ENCODE assay signal across 15 mouse cellular contexts in the genomic region with DNA sequence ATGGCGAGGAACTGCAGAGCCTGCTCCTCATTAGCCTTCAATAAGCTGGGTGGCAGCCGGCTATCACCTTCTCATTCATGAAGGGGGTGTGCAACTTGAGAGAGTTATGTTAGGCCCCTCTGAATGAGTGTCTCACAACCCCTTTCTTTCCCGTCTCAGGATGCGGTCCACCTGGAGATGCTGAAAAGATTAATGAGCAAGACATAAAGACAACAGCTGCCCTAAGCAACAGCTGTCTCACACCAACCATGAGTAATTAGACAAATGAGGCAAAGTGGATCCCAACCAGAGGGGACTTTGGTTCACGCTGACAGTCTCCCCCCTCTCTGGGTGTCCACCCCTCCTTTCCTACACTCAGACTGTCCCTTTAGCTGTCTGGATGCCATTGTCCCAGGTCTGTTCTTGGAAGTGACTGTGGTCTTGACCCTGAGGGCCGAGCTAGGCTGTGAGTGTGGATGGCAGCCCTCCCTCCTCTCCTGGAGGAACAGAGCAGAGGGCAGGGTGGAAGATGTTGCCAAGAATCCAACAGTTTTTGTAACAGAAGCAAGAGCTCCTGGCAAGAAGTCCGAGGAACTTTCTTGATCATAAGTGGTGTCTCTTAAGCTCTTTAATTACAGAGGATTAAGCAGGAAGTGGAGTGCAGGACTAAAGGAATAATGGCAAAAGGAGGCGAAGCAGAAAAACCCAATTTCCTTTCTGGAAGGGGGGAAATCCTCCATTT.
DNase-seq lines count a peak whose midpoint lies in the region; ATAC-seq and TF ChIP-seq lines count a peak whose summit lies in the region.
"Had no signal": no experiment of that assay in that cellular context is flagged by ENCODE, and none has a peak within 500 bp of the region (broad histone marks: within the 10 kb centered on the region; RNA-seq: fewer than 3 reads in every experiment).

No protein-coding gene starts in this region.

- no peak overlapping the region for H3K9ac ChIP-seq in kidney, postnatal 0 days (ENCODE audit: low read depth, low read length)
- no peak overlapping the region for H3K9ac ChIP-seq in forebrain, embryonic 14.5 days (ENCODE audit: low read length)
- H3K9ac ChIP-seq in neural tube, embryonic 15.5 days (replicated peaks) = no peak overlapping the region
- no peak overlapping the region for H3K9ac ChIP-seq in heart, embryonic 12.5 days
- H3K9ac ChIP-seq: liver, embryonic 15.5 days had no signal

- no peak overlapping the region for H3K27ac ChIP-seq in kidney, postnatal 0 days
- H3K27ac ChIP-seq in forebrain, embryonic 14.5 days (ENCODE audit: low read depth, low read length) = peak overlapping the region; percentile 52; the same call in 1 of the 2 replicates
- peak overlapping the region; percentile 15; the same call in 1 of the 2 replicates for H3K27ac ChIP-seq in neural tube, embryonic 15.5 days (replicated peaks)
- H3K27ac ChIP-seq in heart, embryonic 12.5 days (ENCODE audit: poor library complexity, severe bottlenecking) = no peak overlapping the region
- H3K27ac ChIP-seq: gastrocnemius, adult 2 months; liver, embryonic 15.5 days had no signal

- H3K4me1 ChIP-seq in kidney, postnatal 0 days (replicated peaks; ENCODE audit: insufficient read depth, low read length) = no peaks in the 10 kb centered on the region
- peaks cover 26% of the 10 kb centered on the region for H3K4me1 ChIP-seq in forebrain, embryonic 14.5 days (ENCODE audit: control insufficient read depth, insufficient read depth, low read length)
- H3K4me1 ChIP-seq in neural tube, embryonic 15.5 days = peaks cover 23% of the 10 kb centered on the region
- H3K4me1 ChIP-seq in heart, embryonic 12.5 days (replicated peaks) = peaks cover 6% of the 10 kb centered on the region
- H3K4me1 ChIP-seq: liver, embryonic 15.5 days had no signal

- peak; percentile 14 for DNase-seq in embryo, embryonic 10.5 days (ENCODE audit: low spot score)
- no peak for DNase-seq in embryo, embryonic 9.5 days (ENCODE audit: extremely low spot score)
- peak; percentile 32 for DNase-seq in kidney, postnatal 0 days (ENCODE audit: low spot score)
- no peak for DNase-seq in kidney, postnatal 10 days
- peak; percentile 64 for DNase-seq in forebrain, embryonic 14.5 days (ENCODE audit: low spot score)
- DNase-seq in layer of hippocampus, adult 9-10 months (ENCODE audit: low spot score) = no peak
- DNase-seq: cerebellum, adult 11 months; cerebellum, postnatal 36 days; gastrocnemius, adult 2 months; layer of hippocampus, postnatal 36 days; midbrain, embryonic 14.5 days had no signal

- H3K9me3 ChIP-seq in kidney, postnatal 0 days (replicated peaks; ENCODE audit: low read length) = no peaks in the 10 kb centered on the region
- no peaks in the 10 kb centered on the region for H3K9me3 ChIP-seq in forebrain, embryonic 14.5 days (replicated peaks; ENCODE audit: control insufficient read depth, low read length)
- no peaks in the 10 kb centered on the region for H3K9me3 ChIP-seq in neural tube, embryonic 15.5 days (replicated peaks)
- H3K9me3 ChIP-seq in heart, embryonic 12.5 days (replicated peaks) = 0 out of 2 replicates have a peak, but pooled peaks cover 3% of the 10 kb centered on the region
- H3K9me3 ChIP-seq: liver, embryonic 15.5 days had no signal

- H3K4me2 ChIP-seq in kidney, postnatal 0 days (ENCODE audit: low read length) = no peak overlapping the region
- H3K4me2 ChIP-seq in forebrain, embryonic 14.5 days (ENCODE audit: low read length) = no peak overlapping the region
- H3K4me2 ChIP-seq in neural tube, embryonic 15.5 days = no peak overlapping the region
- H3K4me2 ChIP-seq in heart, embryonic 12.5 days = no peak overlapping the region
- H3K4me2 ChIP-seq: liver, embryonic 15.5 days had no signal

- H3K27me3 ChIP-seq in kidney, postnatal 0 days (ENCODE audit: insufficient read depth, low read length) = no peaks in the 10 kb centered on the region
- no peaks in the 10 kb centered on the region for H3K27me3 ChIP-seq in forebrain, embryonic 14.5 days (replicated peaks; ENCODE audit: control insufficient read depth, insufficient read depth, low read length)
- H3K27me3 ChIP-seq in neural tube, embryonic 15.5 days (replicated peaks) = no peaks in the 10 kb centered on the region
- H3K27me3 ChIP-seq in heart, embryonic 12.5 days (replicated peaks) = no peaks in the 10 kb centered on the region
- H3K27me3 ChIP-seq: CH12.LX; liver, embryonic 15.5 days had no signal

- no peak for ATAC-seq in kidney, postnatal 0 days (replicated peaks; ENCODE audit: low FRiP score, low read depth)
- peak; percentile 40 for ATAC-seq in forebrain, embryonic 14.5 days
- 0 out of 2 replicates have a peak, but pooled peaks have one; percentile 35 for ATAC-seq in neural tube, embryonic 15.5 days (ENCODE audit: low FRiP score)
- no peak for ATAC-seq in heart, embryonic 12.5 days (ENCODE audit: insufficient number of reproducible peaks, low FRiP score)

- H3K36me3 ChIP-seq in kidney, postnatal 0 days (ENCODE audit: insufficient read depth, low read length) = no peaks in the 10 kb centered on the region
- H3K36me3 ChIP-seq in forebrain, embryonic 14.5 days (ENCODE audit: control insufficient read depth, insufficient read depth, low read length) = no peaks in the 10 kb centered on the region
- H3K36me3 ChIP-seq in neural tube, embryonic 15.5 days = no peaks in the 10 kb centered on the region
- H3K36me3 ChIP-seq in heart, embryonic 12.5 days = peaks cover 27% of the 10 kb centered on the region
- H3K36me3 ChIP-seq: liver, embryonic 15.5 days had no signal

- WGBS in kidney, postnatal 0 days = 47% methylated on average over 8 of the region's 8 CpGs
- 20% methylated on average over 8 of the region's 8 CpGs for WGBS in forebrain, embryonic 14.5 days
- 49% methylated on average over 8 of the region's 8 CpGs for WGBS in neural tube, embryonic 15.5 days
- 83% methylated on average over 8 of the region's 8 CpGs for WGBS in heart, embryonic 12.5 days

- H3K4me3 ChIP-seq in kidney, postnatal 0 days (replicated peaks; ENCODE audit: low read depth, low read length) = no peak overlapping the region
- no peak overlapping the region for H3K4me3 ChIP-seq in forebrain, embryonic 14.5 days (ENCODE audit: low read depth, low read length)
- no peak overlapping the region for H3K4me3 ChIP-seq in neural tube, embryonic 15.5 days (replicated peaks)
- H3K4me3 ChIP-seq in heart, embryonic 12.5 days = no peak overlapping the region
- H3K4me3 ChIP-seq: gastrocnemius, adult 2 months; liver, embryonic 15.5 days had no signal

- TF ChIP-seq CTCF in kidney, postnatal 0 days (IDR thresholded peaks at IDR 0.05; ENCODE audit: low read depth) = no peak

Comparison
In these comparisons a context has a peak if more than half of its experiments do, and no peak if none do; other contexts are left out.
1. DNase-seq: peak in embryo, embryonic 10.5 days (single experiment), kidney, postnatal 0 days (single experiment) and forebrain, embryonic 14.5 days (single experiment); none in embryo, embryonic 9.5 days (single experiment), kidney, postnatal 10 days (single experiment) and layer of hippocampus, adult 9-10 months (single experiment).
2. ATAC-seq: peak in forebrain, embryonic 14.5 days (single experiment) and neural tube, embryonic 15.5 days (single experiment); none in kidney, postnatal 0 days (single experiment) and heart, embryonic 12.5 days (single experiment).
3. H3K27ac ChIP-seq: peak in forebrain, embryonic 14.5 days (single experiment) and neural tube, embryonic 15.5 days (single experiment); none in kidney, postnatal 0 days (single experiment) and heart, embryonic 12.5 days (single experiment).